Mouse (Mus musculus) hindbrain, embryonic 15.5 days (tissue): ENCODE measurements at regions not wholly inside any gene's neighbourhood (a gene's known extent, or its start where the extent isn't known, plus 50 kb on each side); places are given as distances from the start of the nearest gene placed in this dataset.

Experiments
- ATAC-seq: fragments of 200-750 bp; cut with Nextera tagmentation; 2 replicates; pipeline ENCODE4 v1.8.0; 2017; ENCODE audit warnings: low read depth, moderate number of reproducible peaks, moderate TSS enrichment; ENCODE audit not compliant: low FRiP score
- H3K27ac ChIP-seq: fragments of 300-500 bp; sonication (generic); replicated peaks from 2 replicates; pipeline ENCODE4 v1.5.1; 2015; ENCODE audit warnings: mild to moderate bottlenecking, inconsistent platforms
- H3K27me3 ChIP-seq: fragments of 300-500 bp; sonication (generic); 2 replicates; pipeline ENCODE4 v1.6.1; 2015; ENCODE audit warnings: control low read depth, inconsistent platforms
- H3K36me3 ChIP-seq: fragments of 300-500 bp; sonication (generic); 2 replicates; pipeline ENCODE4 v1.6.1; 2015; ENCODE audit warnings: control low read depth, inconsistent platforms
- H3K4me1 ChIP-seq: fragments of 300-500 bp; sonication (generic); replicated peaks from 2 replicates; pipeline ENCODE4 v1.6.1; 2015; ENCODE audit warnings: control low read depth, inconsistent platforms
- H3K4me2 ChIP-seq: fragments of 300-500 bp; sonication (generic); 2 replicates; pipeline ENCODE4 v1.6.1; 2015; ENCODE audit warnings: moderate library complexity, mild to moderate bottlenecking, inconsistent platforms
- H3K4me3 ChIP-seq: fragments of 300-500 bp; sonication (generic); 2 replicates; pipeline ENCODE4 v1.5.1; 2015; ENCODE audit warnings: mild to moderate bottlenecking, inconsistent platforms
- H3K9ac ChIP-seq: fragments of 300-500 bp; sonication (generic); 2 replicates; pipeline ENCODE4 v1.6.1; 2015; ENCODE audit warnings: inconsistent platforms
- H3K9me3 ChIP-seq: fragments of 300-500 bp; sonication (generic); 2 replicates; pipeline ENCODE4 v1.6.1; 2016; ENCODE audit warnings: control low read depth, inconsistent platforms
- WGBS: fragments of 180-500 bp; shearing (Covaris S2); methylation state at CpG from one replicate; pipeline ENCODE4 v1.1.7; 2015; 5-methylcytosine and 5-hydroxymethylcytosine counted together

DNA sequence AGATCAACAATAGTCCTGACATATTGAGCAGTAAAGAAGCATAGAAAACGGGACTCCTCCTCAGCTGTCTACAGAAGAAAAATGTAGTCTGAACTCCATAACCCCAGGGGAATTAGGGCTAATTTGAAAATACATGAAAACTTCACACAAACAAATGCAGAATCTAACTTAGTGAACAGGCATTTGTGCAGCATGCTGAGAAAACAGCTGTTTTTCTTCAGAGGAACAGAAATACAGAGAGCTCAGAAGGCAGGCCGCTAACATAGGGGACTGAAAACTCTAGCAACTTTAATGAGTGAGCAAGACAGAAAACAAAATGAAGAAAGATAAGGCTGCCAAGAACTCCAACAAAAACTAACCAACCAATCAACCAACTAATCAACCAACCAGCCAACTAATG, 172.7 kb upstream of the Zc3h12c start:
- H3K27ac ChIP-seq = no peak overlapping the region
- H3K9me3 ChIP-seq = no peaks in the 10 kb centered on the region
- no peak overlapping the region for H3K9ac ChIP-seq
- no peaks in the 10 kb centered on the region for H3K36me3 ChIP-seq
- no peaks in the 10 kb centered on the region for H3K4me1 ChIP-seq
- no peak overlapping the region for H3K4me2 ChIP-seq
- H3K27me3 ChIP-seq = no peaks in the 10 kb centered on the region
- no peak for ATAC-seq
- no peak overlapping the region for H3K4me3 ChIP-seq
- 69% methylated on average over 2 of the region's 2 CpGs for WGBS

DNA sequence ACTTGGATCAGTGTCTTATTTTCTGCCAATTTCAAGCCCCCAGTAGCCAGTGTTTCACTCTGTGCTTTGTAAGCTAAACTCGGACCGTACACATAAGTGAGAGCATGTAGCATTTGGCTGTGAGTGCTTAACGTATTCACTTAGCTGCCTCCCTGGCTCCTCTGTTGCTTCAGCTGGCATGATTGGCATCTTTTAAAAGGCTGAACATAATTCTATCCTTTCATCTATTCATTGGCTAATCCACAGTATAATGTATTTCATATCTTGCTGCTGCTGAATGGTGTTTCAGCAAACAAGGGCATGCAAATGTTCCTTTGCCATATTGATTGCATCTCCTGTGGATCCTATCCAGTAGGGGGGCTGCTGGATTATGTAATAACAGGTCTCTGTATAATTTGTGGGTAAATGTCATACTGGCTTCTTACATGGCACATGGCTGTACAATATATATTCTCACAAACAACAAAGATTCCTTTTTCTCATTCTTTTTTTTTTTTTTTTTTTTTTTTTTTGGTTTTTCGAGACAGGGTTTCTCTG, 169.5 kb upstream of the Zc3h12c start:
- no peaks in the 10 kb centered on the region for H3K9me3 ChIP-seq
- no peaks in the 10 kb centered on the region for H3K27me3 ChIP-seq
- H3K27ac ChIP-seq = no peak overlapping the region
- H3K36me3 ChIP-seq = no peaks in the 10 kb centered on the region
- no peak overlapping the region for H3K9ac ChIP-seq
- no peaks in the 10 kb centered on the region for H3K4me1 ChIP-seq
- H3K4me2 ChIP-seq = no peak overlapping the region
- no peak for ATAC-seq
- no peak overlapping the region for H3K4me3 ChIP-seq
- WGBS = 67% methylated on average over 4 of the region's 4 CpGs

DNA sequence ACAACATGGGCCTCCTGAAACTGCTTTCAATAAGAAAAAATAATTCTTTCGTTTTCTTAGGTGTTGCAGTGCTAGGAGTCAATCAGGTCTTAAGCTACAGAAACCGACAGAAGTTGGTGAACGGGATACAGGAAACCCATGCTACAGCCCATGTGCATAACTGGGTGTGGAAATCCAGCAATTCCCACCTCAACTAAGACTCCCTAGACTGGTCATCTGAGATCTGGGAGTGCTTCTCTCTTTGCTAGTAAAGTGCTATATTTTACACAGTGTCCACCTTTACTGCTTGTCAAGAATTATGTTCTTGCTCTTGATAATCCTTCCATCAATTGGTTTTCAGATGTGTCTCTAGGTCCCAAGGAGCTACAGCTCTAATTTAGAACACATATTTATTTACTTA, 166.4 kb upstream of the Zc3h12c start:
- WGBS = 95% methylated on average over 3 of the region's 3 CpGs
- no peak overlapping the region for H3K27ac ChIP-seq
- H3K4me1 ChIP-seq = no peaks in the 10 kb centered on the region
- H3K27me3 ChIP-seq = no peaks in the 10 kb centered on the region
- no peak overlapping the region for H3K4me2 ChIP-seq
- no peaks in the 10 kb centered on the region for H3K9me3 ChIP-seq
- no peak overlapping the region for H3K4me3 ChIP-seq
- ATAC-seq = no peak
- no peaks in the 10 kb centered on the region for H3K36me3 ChIP-seq
- no peak overlapping the region for H3K9ac ChIP-seq

DNA sequence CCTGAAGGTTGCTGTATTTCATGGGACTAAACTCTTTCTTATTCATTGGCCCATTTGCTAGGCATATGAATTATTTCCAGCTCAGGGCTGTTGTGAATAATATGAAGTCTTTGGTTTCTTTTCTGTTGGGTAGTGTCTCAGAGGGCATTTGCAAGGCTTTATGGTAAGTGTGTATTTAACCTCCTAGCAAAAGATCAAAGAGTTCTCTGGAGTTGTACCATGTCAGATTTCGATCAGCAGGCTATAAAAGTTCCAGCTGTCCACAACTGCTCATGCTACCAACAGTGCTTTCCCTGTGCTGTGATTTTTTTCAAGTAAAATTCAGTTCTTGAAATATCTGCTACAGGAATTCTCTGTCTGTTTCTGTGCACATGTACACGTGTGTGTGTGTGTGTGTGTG, 165.5 kb upstream of the Zc3h12c start:
- Histone ChIP-seq H3K4me1 (no peaks in the 10 kb centered on the region), H3K4me2 (no peak overlapping the region), H3K27ac (no peak overlapping the region), H3K27me3 (no peaks in the 10 kb centered on the region), H3K4me3 (no peak overlapping the region), H3K9ac (no peak overlapping the region), H3K9me3 (no peaks in the 10 kb centered on the region), H3K36me3 (no peaks in the 10 kb centered on the region)
- WGBS = 68% methylated on average over 2 of the region's 2 CpGs
- no peak for ATAC-seq

DNA sequence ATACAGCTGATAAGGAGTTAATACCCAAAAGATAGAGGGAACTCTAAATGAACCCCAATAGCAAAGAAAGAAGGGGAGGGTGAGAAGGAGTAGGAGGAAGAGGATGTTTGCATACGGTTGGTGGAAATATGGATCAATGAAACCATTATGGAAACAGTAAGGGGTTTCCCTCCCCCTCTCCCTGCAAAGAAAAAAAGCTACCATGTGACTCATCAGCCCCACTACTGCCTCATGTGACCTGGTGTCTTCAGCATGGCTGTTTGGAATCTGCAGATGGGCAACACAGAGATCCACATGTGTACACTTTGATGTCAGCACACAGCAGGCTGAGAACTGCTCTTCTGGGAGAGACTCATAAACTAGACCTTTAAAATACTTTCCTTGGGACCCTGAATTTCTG, 163.4 kb upstream of the Zc3h12c start:
- no peaks in the 10 kb centered on the region for H3K9me3 ChIP-seq
- no peaks in the 10 kb centered on the region for H3K4me1 ChIP-seq
- H3K9ac ChIP-seq = no peak overlapping the region
- H3K4me2 ChIP-seq = no peak overlapping the region
- ATAC-seq = no peak
- no peak overlapping the region for H3K4me3 ChIP-seq
- WGBS = 60% methylated on average over 1 of the region's 1 CpGs
- H3K36me3 ChIP-seq = no peaks in the 10 kb centered on the region
- H3K27ac ChIP-seq = no peak overlapping the region
- no peaks in the 10 kb centered on the region for H3K27me3 ChIP-seq

DNA sequence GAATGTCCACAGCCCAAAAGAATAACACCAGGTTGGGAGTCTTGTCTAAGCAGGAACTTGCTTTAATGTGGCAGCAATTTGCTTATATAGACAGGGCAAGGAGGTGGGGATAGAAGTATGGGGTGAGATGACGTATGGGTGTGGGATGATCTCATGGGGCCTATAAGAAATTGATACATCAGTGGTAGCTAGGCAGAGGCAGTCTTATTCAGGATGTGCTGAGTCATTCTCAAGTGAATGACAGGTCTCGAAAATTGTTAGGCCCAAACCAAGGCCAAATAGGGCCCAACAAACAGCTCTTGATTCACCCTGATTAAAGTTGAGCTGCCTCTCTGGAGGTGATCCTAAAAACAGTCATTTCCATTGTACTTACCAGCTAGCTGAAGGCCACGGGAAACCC, 162.3 kb upstream of the Zc3h12c start:
- Histone ChIP-seq H3K27ac (no peak overlapping the region), H3K4me3 (no peak overlapping the region), H3K4me2 (no peak overlapping the region), H3K36me3 (no peaks in the 10 kb centered on the region), H3K27me3 (no peaks in the 10 kb centered on the region), H3K4me1 (no peaks in the 10 kb centered on the region), H3K9me3 (no peaks in the 10 kb centered on the region), H3K9ac (no peak overlapping the region)
- ATAC-seq = no peak
- 88% methylated on average over 3 of the region's 3 CpGs for WGBS

DNA sequence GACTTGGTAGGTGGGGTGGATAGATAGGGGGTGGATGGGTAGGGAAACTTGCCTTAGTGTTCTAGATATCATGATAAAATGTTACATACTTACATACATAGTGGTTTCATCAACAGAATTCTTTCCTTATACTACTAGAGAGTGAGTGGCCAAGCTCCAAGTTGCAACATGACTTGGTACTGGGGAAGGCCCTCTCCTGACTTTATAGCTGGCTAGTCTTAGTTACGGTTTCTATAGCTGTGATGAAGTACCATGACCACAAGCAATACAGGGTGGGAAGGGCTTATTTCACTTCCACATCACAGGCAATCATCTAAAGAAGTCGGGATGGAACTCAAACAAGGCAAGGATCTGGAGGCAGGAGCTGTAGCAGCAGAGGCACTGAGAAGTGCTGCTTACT, 156.0 kb upstream of the Zc3h12c start:
- no peak for ATAC-seq
- Histone ChIP-seq H3K27me3 (no peaks in the 10 kb centered on the region), H3K9ac (no peak overlapping the region), H3K27ac (no peak overlapping the region), H3K4me1 (no peaks in the 10 kb centered on the region), H3K9me3 (no peaks in the 10 kb centered on the region), H3K4me2 (no peak overlapping the region), H3K36me3 (no peaks in the 10 kb centered on the region), H3K4me3 (no peak overlapping the region)
- 94% methylated on average over 2 of the region's 2 CpGs for WGBS

DNA sequence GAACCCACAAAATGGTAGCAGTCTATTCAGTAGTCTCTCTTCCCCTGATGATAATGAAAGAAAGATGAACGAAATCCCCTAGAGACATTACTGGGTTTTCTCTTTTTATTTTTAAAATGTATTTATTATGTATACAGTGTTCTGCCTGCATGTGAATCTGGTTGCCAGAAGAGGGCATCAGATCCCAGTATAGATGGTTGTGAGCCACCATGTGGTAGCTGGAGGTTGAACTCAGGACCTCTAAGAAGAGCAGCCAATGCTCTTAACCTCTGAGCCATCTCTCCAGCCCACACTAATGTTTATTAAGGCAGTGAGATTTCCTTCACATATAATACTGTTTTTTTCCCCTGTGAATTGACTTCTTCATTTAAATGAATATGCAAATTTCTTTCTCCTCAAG, 155.4 kb upstream of the Zc3h12c start:
- WGBS = 85% methylated on average over 1 of the region's 1 CpGs
- no peaks in the 10 kb centered on the region for H3K36me3 ChIP-seq
- H3K4me3 ChIP-seq = no peak overlapping the region
- H3K27ac ChIP-seq = no peak overlapping the region
- H3K9ac ChIP-seq = no peak overlapping the region
- H3K4me2 ChIP-seq = no peak overlapping the region
- no peaks in the 10 kb centered on the region for H3K9me3 ChIP-seq
- no peaks in the 10 kb centered on the region for H3K27me3 ChIP-seq
- no peaks in the 10 kb centered on the region for H3K4me1 ChIP-seq
- ATAC-seq = no peak

DNA sequence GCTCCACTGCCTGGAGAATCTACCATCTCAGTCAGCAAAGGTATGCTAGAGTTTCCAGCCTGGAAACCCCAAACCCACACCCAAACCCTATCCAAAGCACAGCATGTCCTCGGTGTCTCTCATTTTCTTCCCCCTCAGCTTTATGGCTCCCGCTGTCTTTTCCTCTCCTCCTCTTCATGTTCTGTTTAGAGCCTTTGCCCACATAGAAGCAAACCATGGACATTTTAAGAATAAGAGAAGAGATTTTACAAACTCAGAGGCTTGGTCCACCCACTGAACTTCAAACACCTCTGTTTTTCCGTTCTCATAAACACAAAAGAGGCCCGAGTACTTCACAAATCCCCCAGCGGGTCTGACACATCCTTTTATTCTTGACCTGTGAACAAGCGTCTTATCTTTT, 154.9 kb upstream of the Zc3h12c start:
- whole genome bisulfite sequencing = 86% methylated on average over 6 of the region's 6 CpGs
- Histone ChIP-seq H3K9ac (no peak overlapping the region), H3K9me3 (no peaks in the 10 kb centered on the region), H3K36me3 (no peaks in the 10 kb centered on the region), H3K4me2 (no peak overlapping the region), H3K27ac (no peak overlapping the region), H3K4me3 (no peak overlapping the region), H3K4me1 (no peaks in the 10 kb centered on the region), H3K27me3 (no peaks in the 10 kb centered on the region)
- ATAC-seq = no peak

DNA sequence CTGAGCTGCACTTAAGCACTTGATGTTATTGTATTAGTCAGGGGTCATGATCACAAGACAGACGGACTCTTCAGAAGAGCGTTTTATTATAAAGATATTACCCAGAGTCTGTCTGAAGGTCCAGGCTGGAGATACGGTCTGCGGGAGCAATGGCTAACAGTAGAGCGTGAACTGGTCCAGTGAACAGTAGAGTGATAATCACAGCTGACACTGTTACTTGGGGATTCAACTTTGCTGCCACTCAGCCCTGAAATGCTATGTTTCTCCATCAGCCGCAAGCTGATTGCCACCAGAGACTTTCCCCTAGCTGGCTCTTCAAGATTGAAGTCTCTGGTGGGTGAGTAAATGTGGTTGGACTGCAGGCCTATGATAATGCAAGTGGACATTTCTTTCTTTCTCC, 133.1 kb upstream of the Zc3h12c start:
- no peak overlapping the region for H3K4me3 ChIP-seq
- 76% methylated on average over 6 of the region's 6 CpGs for WGBS
- ATAC-seq = no peak
- H3K9me3 ChIP-seq = no peaks in the 10 kb centered on the region
- H3K27ac ChIP-seq = no peak overlapping the region
- no peaks in the 10 kb centered on the region for H3K36me3 ChIP-seq
- no peaks in the 10 kb centered on the region; the same call in 1 of the 2 replicates for H3K4me1 ChIP-seq
- H3K27me3 ChIP-seq = no peaks in the 10 kb centered on the region
- H3K4me2 ChIP-seq = no peak overlapping the region
- H3K9ac ChIP-seq = no peak overlapping the region

DNA sequence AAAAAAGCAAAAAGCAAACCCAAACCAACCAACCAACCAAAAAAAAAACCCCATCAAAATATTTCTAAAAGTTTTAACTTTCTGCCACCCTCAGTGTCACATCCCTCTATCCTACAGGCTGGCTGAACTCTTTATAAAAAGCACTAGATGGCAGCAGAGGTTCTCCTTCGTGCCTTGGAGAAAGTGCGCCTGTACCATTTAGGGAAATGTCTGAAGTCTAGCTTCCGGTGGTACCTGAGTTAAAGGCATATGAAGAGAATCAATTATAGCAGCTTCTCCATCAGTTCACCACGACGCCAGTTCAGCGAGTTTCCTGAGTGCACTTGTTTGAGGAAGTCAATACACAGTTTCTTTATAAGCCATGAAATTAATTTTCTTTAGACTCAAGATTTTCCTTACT, 130.0 kb upstream of the Zc3h12c start:
- no peaks in the 10 kb centered on the region for H3K27me3 ChIP-seq
- no peaks in the 10 kb centered on the region; the same call in 1 of the 2 replicates for H3K4me1 ChIP-seq
- peak; percentile 80 for ATAC-seq
- 6% methylated on average over 6 of the region's 6 CpGs for WGBS
- H3K9ac ChIP-seq = no peak overlapping the region
- no peaks in the 10 kb centered on the region for H3K9me3 ChIP-seq
- H3K4me2 ChIP-seq = no peak overlapping the region
- H3K27ac ChIP-seq = no peak overlapping the region
- no peak overlapping the region for H3K4me3 ChIP-seq
- no peaks in the 10 kb centered on the region for H3K36me3 ChIP-seq

DNA sequence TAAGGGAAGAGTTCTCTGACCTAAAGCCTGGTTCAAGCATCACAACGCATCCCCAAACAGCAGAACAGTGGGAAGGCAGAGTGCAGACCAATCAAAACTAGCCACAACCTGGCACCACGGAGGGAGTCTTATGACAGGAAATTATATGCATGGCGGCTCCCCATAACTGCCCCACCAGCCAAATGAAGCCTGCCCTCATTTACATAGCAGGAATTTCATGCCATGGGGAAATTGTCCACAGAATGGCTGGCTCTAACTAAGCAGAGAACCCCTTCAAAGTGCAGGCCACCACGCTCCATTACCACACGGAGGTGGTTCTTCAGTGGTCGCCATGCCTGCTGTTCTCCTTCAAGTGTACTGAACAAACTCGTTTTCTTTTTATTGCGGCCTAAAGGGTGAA, 126.3 kb upstream of the Zc3h12c start:
- Histone ChIP-seq H3K27me3 (no peaks in the 10 kb centered on the region), H3K9ac (no peak overlapping the region), H3K27ac (no peak overlapping the region), H3K9me3 (no peaks in the 10 kb centered on the region), H3K36me3 (no peaks in the 10 kb centered on the region), H3K4me3 (no peak overlapping the region), H3K4me1 (no peaks in the 10 kb centered on the region; the same call in 1 of the 2 replicates), H3K4me2 (no peak overlapping the region)
- no peak for ATAC-seq
- whole genome bisulfite sequencing = 58% methylated on average over 8 of the region's 8 CpGs

DNA sequence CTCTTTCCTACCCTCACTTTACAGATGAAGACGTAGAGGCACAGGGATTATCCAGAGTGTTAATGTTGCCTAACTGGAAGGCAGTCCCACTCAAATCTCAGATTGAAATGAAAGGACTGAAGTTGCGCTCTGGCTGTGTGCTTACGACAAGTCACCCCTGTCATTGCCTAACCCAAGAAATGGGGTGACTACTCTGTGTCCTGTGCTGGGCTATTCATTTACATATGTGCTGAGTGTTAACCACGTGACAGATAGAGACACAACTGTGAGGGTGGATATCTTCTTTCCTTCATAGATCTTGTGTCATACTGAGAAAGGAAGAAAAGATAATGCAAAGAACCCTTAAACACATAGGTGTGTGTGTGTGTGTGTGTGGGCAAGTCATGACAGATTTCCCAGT, 120.7 kb upstream of the Zc3h12c start:
- H3K27ac ChIP-seq = no peak overlapping the region
- no peak for ATAC-seq
- no peak overlapping the region for H3K4me3 ChIP-seq
- no peaks in the 10 kb centered on the region for H3K36me3 ChIP-seq
- H3K9ac ChIP-seq = no peak overlapping the region
- no peaks in the 10 kb centered on the region for H3K9me3 ChIP-seq
- WGBS = 82% methylated on average over 4 of the region's 4 CpGs
- peaks cover 3% of the 10 kb centered on the region for H3K4me1 ChIP-seq
- no peak overlapping the region for H3K4me2 ChIP-seq
- no peaks in the 10 kb centered on the region for H3K27me3 ChIP-seq
